Mouse (Mus musculus) hematopoietic multipotent progenitor cell, adult 10-12 weeks (in vitro differentiated cells): Measurements from ENCODE around the gene Nfkbie. TPM values are rescaled to one million over a fixed set of nuclear protein-coding genes. Genes with fewer than 3 reads are reported as not detected.

Experiments used
- polyA plus RNA-seq: library from polyadenylated mRNA; stranded (reverse); fragments of >175 nt; gene quantifications from 2 replicates; pipeline ENCODE4 v1.2.3, GENCODE M21; 2012; ENCODE audit warnings: low replicate concordance

The Nfkbie gene
- 89.5 and 118 TPM in 2 replicates for polyA plus RNA-seq

GRCm38 (mm10) chr17:45555452-45556106 lies at the start of gene Nfkbie:
Gene Nfkbie (plus strand): TSS chr17:45555703.

GRCm38 (mm10) chr17:45506700-45507189 lies 48.8 kb upstream of the Nfkbie start, which contains the start of gene Aars2:
Gene Aars2 (plus strand): TSS chr17:45506841.

GRCm38 (mm10) chr17:45523263-45523662 lies 32.2 kb upstream of the Nfkbie start, which contains the start of gene Tcte1:
Gene Tcte1 (plus strand): TSS chr17:45523434.

GRCm38 (mm10) chr17:45549617-45550181 lies 5.8 kb upstream of the Nfkbie start, which contains the start of gene Tmem151b:
Gene Tmem151b (minus strand): TSS chr17:45549677.

GRCm38 (mm10) chr17:45563655-45564530 lies 8.4 kb downstream of the Nfkbie start, which contains the start of gene Slc35b2:
Gene Slc35b2 (plus strand): TSS chr17:45563874.

GRCm38 (mm10) chr17:45573087-45573779 lies 17.7 kb downstream of the Nfkbie start, which contains the start of gene Hsp90ab1:
Gene Hsp90ab1 (minus strand): TSS chr17:45573271.

GRCm38 (mm10) chr17:45599446-45600242 lies 44.1 kb downstream of the Nfkbie start, which contains the start of gene Slc29a1:
Gene Slc29a1 (minus strand): TSS chr17:45599606.

GRCm38 (mm10) chr17:45601877-45602304 lies 46.4 kb downstream of the Nfkbie start, which contains the start of gene Mymx:
Gene Mymx (minus strand): TSS chr17:45602102.

Other genes with a start within 250 kb of the Nfkbie start
- 5.6 and 8.9 TPM in 2 replicates for gene Cdc5l, start 122.0 kb upstream of the Nfkbie start, polyA plus RNA-seq
- not detected in 2 replicates for gene Spats1, start 80.3 kb upstream of the Nfkbie start, polyA plus RNA-seq
- 13.3 and 22.1 TPM in 2 replicates for gene Aars2, start 48.9 kb upstream of the Nfkbie start, polyA plus RNA-seq
- gene Tcte1, start 32.3 kb upstream of the Nfkbie start, polyA plus RNA-seq, result 0.15 TPM in 2 replicates
- gene Tmem151b, start 6.0 kb upstream of the Nfkbie start, polyA plus RNA-seq, result 0.95 and 2.6 TPM in 2 replicates
- 25.5 and 43.0 TPM in 2 replicates for gene Slc35b2, start 8.2 kb downstream of the Nfkbie start, polyA plus RNA-seq
- gene Hsp90ab1, start 17.6 kb downstream of the Nfkbie start, polyA plus RNA-seq, result 80.2 and 419 TPM in 2 replicates
- 30.9 and 141 TPM in 2 replicates for gene Slc29a1, start 43.9 kb downstream of the Nfkbie start, polyA plus RNA-seq
- not detected in 2 replicates for gene Mymx, start 46.4 kb downstream of the Nfkbie start, polyA plus RNA-seq
- gene Capn11, start 103.6 kb downstream of the Nfkbie start, polyA plus RNA-seq, result not detected in 2 replicates
- gene Mrpl14, start 130.6 kb downstream of the Nfkbie start, polyA plus RNA-seq, result 114 and 181 TPM in 2 replicates
- gene Tmem63b, start 131.2 kb downstream of the Nfkbie start, polyA plus RNA-seq, result 14.0 and 27.5 TPM in 2 replicates
- gene 1600014C23Rik, start 178.1 kb downstream of the Nfkbie start, polyA plus RNA-seq, result not detected in 2 replicates